11 mouse cellular contexts compared by ENCODE assay signal in the genomic region with DNA sequence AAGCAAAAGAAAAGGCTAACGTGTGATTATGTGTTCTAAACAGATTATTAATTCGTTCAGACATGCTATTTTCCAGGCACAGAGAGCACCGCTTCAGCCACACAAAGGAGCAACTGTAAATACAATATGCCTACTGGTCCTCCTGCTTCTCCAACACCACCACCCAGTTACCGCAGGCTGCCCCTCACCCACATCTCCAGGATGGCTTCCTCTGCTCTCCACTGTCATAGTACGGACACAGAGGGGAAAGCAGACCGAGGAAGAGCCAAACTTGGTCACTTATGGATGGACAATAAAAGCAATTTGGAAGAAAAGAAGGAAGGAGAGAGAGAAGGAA.
A peak's percentile ranks its signal among the peaks of the same experiment; 100 is the strongest.
DNase-seq lines count a peak whose midpoint lies in the region; ATAC-seq and TF ChIP-seq lines count a peak whose summit lies in the region.
"Had no signal": no experiment of that assay in that cellular context is flagged by ENCODE, and none has a peak within 500 bp of the region (broad histone marks: within the 10 kb centered on the region; RNA-seq: fewer than 3 reads in every experiment).

No protein-coding gene starts in this region.

- no peaks in the 10 kb centered on the region for H3K36me3 ChIP-seq in forebrain, embryonic 14.5 days (ENCODE audit: control insufficient read depth, insufficient read depth, low read length)
- H3K36me3 ChIP-seq in intestine, embryonic 15.5 days, result no peaks in the 10 kb centered on the region
- H3K36me3 ChIP-seq in neural tube, embryonic 13.5 days, result no peaks in the 10 kb centered on the region
- no peaks in the 10 kb centered on the region for H3K36me3 ChIP-seq in liver, embryonic 11.5 days (ENCODE audit: control insufficient read depth, insufficient read depth, low read length)
- H3K36me3 ChIP-seq: G1E had no signal

- H3K27ac ChIP-seq in layer of hippocampus, adult 2 months, result 0 out of 2 replicates have a peak overlapping the region, but pooled peaks have one; percentile 9
- H3K27ac ChIP-seq in forebrain, embryonic 14.5 days (ENCODE audit: low read depth, low read length), result peak overlapping the region; percentile 83
- H3K27ac ChIP-seq in intestine, embryonic 15.5 days, result peak overlapping the region; percentile 67
- peak overlapping the region; percentile 70 for H3K27ac ChIP-seq in neural tube, embryonic 13.5 days (replicated peaks)
- H3K27ac ChIP-seq in liver, embryonic 11.5 days (ENCODE audit: low read depth, low read length), result no peak overlapping the region

- H3K4me2 ChIP-seq in forebrain, embryonic 14.5 days (ENCODE audit: low read length), result peak overlapping the region; percentile 44
- peak overlapping the region; percentile 28; the same call in 1 of the 2 replicates for H3K4me2 ChIP-seq in intestine, embryonic 15.5 days (replicated peaks)
- peak overlapping the region; percentile 29 for H3K4me2 ChIP-seq in neural tube, embryonic 13.5 days
- no peak overlapping the region for H3K4me2 ChIP-seq in liver, embryonic 11.5 days

- 0 out of 2 replicates have a peak, but pooled peaks have one; percentile 45 for ATAC-seq in forebrain, embryonic 14.5 days
- ATAC-seq in intestine, embryonic 15.5 days, result no peak
- ATAC-seq in neural tube, embryonic 13.5 days (ENCODE audit: low read depth), result peak; percentile 14; the same call in 1 of the 2 replicates
- no peak for ATAC-seq in liver, embryonic 11.5 days (replicated peaks; ENCODE audit: low FRiP score)

- H3K27me3 ChIP-seq in forebrain, embryonic 14.5 days (replicated peaks; ENCODE audit: control insufficient read depth, insufficient read depth, low read length), result no peaks in the 10 kb centered on the region
- H3K27me3 ChIP-seq in intestine, embryonic 15.5 days (replicated peaks), result no peaks in the 10 kb centered on the region
- H3K27me3 ChIP-seq in neural tube, embryonic 13.5 days, result no peaks in the 10 kb centered on the region
- no peaks in the 10 kb centered on the region for H3K27me3 ChIP-seq in liver, embryonic 11.5 days (replicated peaks; ENCODE audit: control insufficient read depth, insufficient read depth, low read length)

- peaks cover 18% of the 10 kb centered on the region for H3K4me1 ChIP-seq in forebrain, embryonic 14.5 days (ENCODE audit: control insufficient read depth, insufficient read depth, low read length)
- peaks cover 25% of the 10 kb centered on the region for H3K4me1 ChIP-seq in intestine, embryonic 15.5 days (replicated peaks)
- H3K4me1 ChIP-seq in neural tube, embryonic 13.5 days (replicated peaks), result peaks cover 38% of the 10 kb centered on the region
- H3K4me1 ChIP-seq in liver, embryonic 11.5 days (replicated peaks; ENCODE audit: control insufficient read depth, insufficient read depth, low read length), result peaks cover 8% of the 10 kb centered on the region; the same call in 1 of the 2 replicates

- no peak for TF ChIP-seq CTCF in layer of hippocampus, adult 2 months (conservative IDR thresholded peaks at IDR 0.05)

- H3K4me3 ChIP-seq in layer of hippocampus, adult 2 months, result peak overlapping the region; percentile 2; the same call in 1 of the 2 replicates
- peak overlapping the region; percentile 13; the same call in 1 of the 2 replicates for H3K4me3 ChIP-seq in forebrain, embryonic 14.5 days (ENCODE audit: low read depth, low read length)
- no peak overlapping the region for H3K4me3 ChIP-seq in intestine, embryonic 15.5 days (replicated peaks)
- H3K4me3 ChIP-seq in neural tube, embryonic 13.5 days, result no peak overlapping the region
- H3K4me3 ChIP-seq in liver, embryonic 11.5 days (ENCODE audit: low read depth, low read length), result no peak overlapping the region

- H3K9ac ChIP-seq in forebrain, embryonic 14.5 days (ENCODE audit: low read length), result peak overlapping the region; percentile 40; the same call in 1 of the 2 replicates
- H3K9ac ChIP-seq in intestine, embryonic 15.5 days, result no peak overlapping the region
- peak overlapping the region; percentile 47 for H3K9ac ChIP-seq in neural tube, embryonic 13.5 days
- no peak overlapping the region for H3K9ac ChIP-seq in liver, embryonic 11.5 days (ENCODE audit: low read depth, low read length)

- DNase-seq in layer of hippocampus, adult 2 months (ENCODE audit: low spot score in 2 of 2), result no peak
- DNase-seq in layer of hippocampus, postnatal 14 days (ENCODE audit: low spot score in 2 of 2), result no peak
- no peak for DNase-seq in forebrain, embryonic 14.5 days (ENCODE audit: low spot score)
- no peak for DNase-seq in liver, embryonic 11.5 days (ENCODE audit: low spot score)
- DNase-seq in cerebellum, adult 11 months, result no peak
- no peak for DNase-seq in urinary bladder, adult 2 months (ENCODE audit: low spot score)
- DNase-seq: adrenal gland, adult 8-10 months; cerebellum, adult 9-11 months had no signal

- 16% methylated on average over 6 of the region's 6 CpGs for WGBS in forebrain, embryonic 14.5 days
- 44% methylated on average over 6 of the region's 6 CpGs for WGBS in intestine, embryonic 15.5 days
- WGBS in neural tube, embryonic 13.5 days, result 31% methylated on average over 6 of the region's 6 CpGs
- 63% methylated on average over 6 of the region's 6 CpGs for WGBS in liver, embryonic 11.5 days

- H3K9me3 ChIP-seq in forebrain, embryonic 14.5 days (replicated peaks; ENCODE audit: control insufficient read depth, low read length), result no peaks in the 10 kb centered on the region
- no peaks in the 10 kb centered on the region for H3K9me3 ChIP-seq in intestine, embryonic 15.5 days
- H3K9me3 ChIP-seq in neural tube, embryonic 13.5 days, result no peaks in the 10 kb centered on the region
- H3K9me3 ChIP-seq in liver, embryonic 11.5 days (ENCODE audit: control insufficient read depth, low read length), result no peaks in the 10 kb centered on the region
- H3K9me3 ChIP-seq: G1E had no signal

Comparison
In these comparisons a context has a peak if more than half of its experiments do, and no peak if none do; other contexts are left out.
1. H3K4me3 ChIP-seq: peak in layer of hippocampus, adult 2 months (single experiment) and forebrain, embryonic 14.5 days (single experiment); none in intestine, embryonic 15.5 days (single experiment), neural tube, embryonic 13.5 days (single experiment) and liver, embryonic 11.5 days (single experiment).
2. ATAC-seq: peak in forebrain, embryonic 14.5 days (single experiment) and neural tube, embryonic 13.5 days (single experiment); none in intestine, embryonic 15.5 days (single experiment) and liver, embryonic 11.5 days (single experiment).
3. H3K9ac ChIP-seq: peak in forebrain, embryonic 14.5 days (single experiment) and neural tube, embryonic 13.5 days (single experiment); none in intestine, embryonic 15.5 days (single experiment) and liver, embryonic 11.5 days (single experiment).